Mouse (Mus musculus): ENCODE data around the gene Mospd3.

DNA sequence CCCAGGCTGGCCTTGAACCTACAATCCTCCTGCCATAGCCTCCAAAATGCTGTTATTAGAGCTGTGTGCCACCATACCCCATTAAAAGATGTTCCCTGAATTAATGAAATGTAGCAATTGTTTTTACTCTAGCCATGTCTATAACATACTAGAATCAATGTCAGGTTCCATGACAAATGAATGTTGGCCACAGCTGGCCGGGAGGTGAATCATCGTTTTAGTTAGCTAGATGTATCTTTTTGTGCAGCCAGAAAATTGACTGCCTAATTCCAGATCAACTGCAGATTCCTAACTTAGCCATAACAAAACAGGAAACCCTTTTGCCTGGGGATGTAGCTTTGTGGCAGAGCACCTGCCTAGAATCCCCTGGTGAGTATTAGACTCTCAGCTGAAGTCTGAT is 51.0 kb downstream of the Mospd3 start:
- no peak for TF ChIP-seq CTCF (IDR thresholded peaks at IDR 0.05)
- no peak for TF ChIP-seq EP300 (IDR thresholded peaks at IDR 0.05)
